16 mouse cellular contexts compared by ENCODE assay signal in the genomic region with DNA sequence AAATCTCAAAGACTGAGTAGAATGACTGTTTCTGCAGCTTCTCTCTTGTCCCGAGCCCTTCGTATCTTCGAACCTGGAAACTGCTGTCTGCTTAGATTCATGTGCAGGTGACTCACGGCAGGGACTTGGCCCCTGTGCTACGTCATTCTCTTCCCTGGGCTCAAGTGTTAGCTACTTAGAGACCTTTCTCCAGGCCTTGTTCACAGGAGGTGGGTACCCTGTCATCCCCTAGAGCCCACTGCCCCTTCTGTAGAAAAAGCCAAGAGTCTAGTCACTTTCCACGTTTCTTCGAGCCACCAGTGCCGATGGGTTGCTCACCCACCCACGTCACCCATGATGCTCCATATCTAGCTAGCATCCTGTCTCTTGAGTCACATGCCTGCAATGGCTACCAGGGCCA.
"Had no signal": no experiment of that assay in that cellular context is flagged by ENCODE, and none has a peak within 500 bp of the region (broad histone marks: within the 10 kb centered on the region; RNA-seq: fewer than 3 reads in every experiment).

No protein-coding gene starts in this region.

- H3K4me3 ChIP-seq: neural tube, embryonic 13.5 days; neural tube, embryonic 15.5 days; stomach, embryonic 15.5 days had no signal

- H3K9me3 ChIP-seq: neural tube, embryonic 15.5 days; stomach, embryonic 15.5 days had no signal

- H3K4me1 ChIP-seq: neural tube, embryonic 13.5 days; stomach, embryonic 15.5 days had no signal

- H3K4me2 ChIP-seq: neural tube, embryonic 13.5 days; neural tube, embryonic 15.5 days; stomach, embryonic 15.5 days had no signal

- H3K36me3 ChIP-seq: neural tube, embryonic 13.5 days; neural tube, embryonic 15.5 days; stomach, embryonic 15.5 days had no signal

- H3K9ac ChIP-seq: neural tube, embryonic 13.5 days; neural tube, embryonic 15.5 days; stomach, embryonic 15.5 days had no signal

- H3K27ac ChIP-seq: neural tube, embryonic 13.5 days; neural tube, embryonic 15.5 days; stomach, embryonic 15.5 days; stomach, postnatal 0 days had no signal

- H3K27me3 ChIP-seq: neural tube, embryonic 13.5 days; neural tube, embryonic 15.5 days; stomach, embryonic 15.5 days had no signal

- DNase-seq: retina, postnatal 1 day; right cerebral cortex, adult 18-20 months; right cerebral cortex, postnatal 14 days; right cerebral cortex, postnatal 25 days; right cerebral cortex, postnatal 4 days; spleen, adult 18-20 months; thymus, adult 18-20 months; thymus, adult 2 months; thymus, postnatal 14 days; thymus, postnatal 25 days; thymus, postnatal 36 days; thymus, postnatal 4 days had no signal
